8 mouse cellular contexts compared by ENCODE assay signal in genomic region chr13:95805469-95806166, GRCm38 (mm10).
DNase-seq lines count a peak whose midpoint lies in the region; ATAC-seq and TF ChIP-seq lines count a peak whose summit lies in the region.

No protein-coding gene starts in this region.

- TF ChIP-seq CTCF in liver, embryonic 14.5 days (IDR thresholded peaks at IDR 0.05; ENCODE audit: low read depth) = no peak

- no peaks in the 10 kb centered on the region for H3K36me3 ChIP-seq in liver, embryonic 14.5 days (replicated peaks; ENCODE audit: control insufficient read depth, insufficient read depth, low read depth)

- intact Hi-C loops in heart, postnatal 36 days (cut with DNase I) = no loop called here

- no peak for TF ChIP-seq EP300 in liver, embryonic 14.5 days (IDR thresholded peaks at IDR 0.05; ENCODE audit: low read depth)

- no peaks in the 10 kb centered on the region for H3K9me3 ChIP-seq in liver, embryonic 14.5 days (ENCODE audit: control insufficient read depth, low read length)

- peaks cover 0 to 10% of the 10 kb centered on the region in 2 experiments; a peak in 2 of 4 replicates for H3K4me1 ChIP-seq in liver, embryonic 14.5 days (replicated peaks; ENCODE audit: control insufficient read depth in 2 of 2, insufficient read depth in 2 of 2, low read length in 1 of 2)

- no peak overlapping the region for H3K4me2 ChIP-seq in liver, embryonic 14.5 days (ENCODE audit: low read depth)

- H3K27ac ChIP-seq in liver, embryonic 14.5 days = no peak overlapping the region

- 50% methylated on average over 13 of the region's 13 CpGs for WGBS in liver, embryonic 14.5 days (ENCODE audit: insufficient replicate concordance)

- ATAC-seq in liver, embryonic 14.5 days (ENCODE audit: insufficient read depth) = peak; percentile 62

- H3K27me3 ChIP-seq in liver, embryonic 14.5 days (ENCODE audit: control insufficient read depth, insufficient read depth, low read length) = no peaks in the 10 kb centered on the region

- H3K4me3 ChIP-seq in liver, embryonic 14.5 days (ENCODE audit: insufficient read depth in 1 of 2, low read depth in 2 of 2, low read length in 2 of 2) = no peak overlapping the region

- H3K9ac ChIP-seq in liver, embryonic 14.5 days (replicated peaks) = no peak overlapping the region

- DNase-seq in cerebellum, postnatal 10 days = peak; percentile 44 to 49
- DNase-seq in cerebellum, postnatal 36 days = no peak
- DNase-seq in adrenal gland, postnatal 25 days = peak; percentile 78
- peak; percentile 6 to 21 for DNase-seq in heart, postnatal 36 days
- peak; percentile 9 to 35 (median 23) for DNase-seq in liver, embryonic 14.5 days (ENCODE audit: low read depth in 3 of 3, low spot score in 3 of 3)
- peak; percentile 38 for DNase-seq in testis, postnatal 14 days (ENCODE audit: low spot score)
- no peak for DNase-seq in right cerebral cortex, postnatal 4 days
- DNase-seq in thymus, adult 18-20 months = no peak

Comparison
In these comparisons a context has a peak if more than half of its experiments do, and no peak if none do; other contexts are left out.
1. DNase-seq: peak in cerebellum, postnatal 10 days (2 of 2), adrenal gland, postnatal 25 days (single experiment), heart, postnatal 36 days (2 of 2), liver, embryonic 14.5 days (3 of 3) and testis, postnatal 14 days (single experiment); none in cerebellum, postnatal 36 days (0 of 2), right cerebral cortex, postnatal 4 days (single experiment) and thymus, adult 18-20 months (0 of 2).